Mouse (Mus musculus): ENCODE measurements around the gene Camta1. TPM values are rescaled to one million over a fixed set of nuclear protein-coding genes. Genes with fewer than 3 reads are reported as not detected.
A peak's percentile ranks its signal among the peaks of the same experiment; 100 is the strongest.

Camta1 gene
- polyA plus RNA-seq, 1 experiment: 124 TPM

GRCm38 (mm10) chr4:151140368-151140982 lies 721.2 kb downstream of the Camta1 start:
- peak; percentile 92 to 93 for DNase-seq (ENCODE audit: extremely low spot score in 1 of 2, low spot score in 1 of 2)

- peak; percentile 73 to 93 for DNase-seq (ENCODE audit: extremely low spot score in 1 of 2, low spot score in 1 of 2)
Measured at GRCm38 (mm10) chr4:151139053-151139840, 722.4 kb downstream of the Camta1 start.

- DNase-seq (ENCODE audit: extremely low spot score in 1 of 2, low spot score in 1 of 2): no peak
Measured at GRCm38 (mm10) chr4:151138586-151138985, 723.1 kb downstream of the Camta1 start.

GRCm38 (mm10) chr4:151138135-151138534 lies 723.5 kb downstream of the Camta1 start:
- DNase-seq (ENCODE audit: extremely low spot score in 1 of 2, low spot score in 1 of 2): no peak

GRCm38 (mm10) chr4:151137701-151138100 lies 724.0 kb downstream of the Camta1 start:
- DNase-seq (ENCODE audit: extremely low spot score in 1 of 2, low spot score in 1 of 2): no peak

GRCm38 (mm10) chr4:151135491-151135890 lies 726.2 kb downstream of the Camta1 start:
- no peak for DNase-seq (ENCODE audit: extremely low spot score in 1 of 2, low spot score in 1 of 2)

- no peak for DNase-seq (ENCODE audit: extremely low spot score in 1 of 2, low spot score in 1 of 2)
Measured at GRCm38 (mm10) chr4:151133760-151134159, 727.9 kb downstream of the Camta1 start.

GRCm38 (mm10) chr4:151132493-151132892 lies 729.2 kb downstream of the Camta1 start:
- DNase-seq (ENCODE audit: extremely low spot score in 1 of 2, low spot score in 1 of 2): no peak

- DNase-seq (ENCODE audit: extremely low spot score in 1 of 2, low spot score in 1 of 2): no peak
Measured at GRCm38 (mm10) chr4:151130756-151131490, 730.8 kb downstream of the Camta1 start.

- no peak for DNase-seq (ENCODE audit: extremely low spot score in 1 of 2, low spot score in 1 of 2)
Measured at GRCm38 (mm10) chr4:151129725-151130557, 731.7 kb downstream of the Camta1 start.

GRCm38 (mm10) chr4:151128641-151129541 lies 732.8 kb downstream of the Camta1 start:
- peak; percentile 68 to 84 for DNase-seq (ENCODE audit: extremely low spot score in 1 of 2, low spot score in 1 of 2)

- no peak for DNase-seq (ENCODE audit: extremely low spot score in 1 of 2, low spot score in 1 of 2)
Measured at GRCm38 (mm10) chr4:151127636-151128548, 733.8 kb downstream of the Camta1 start.

GRCm38 (mm10) chr4:151118883-151119282 lies 742.8 kb downstream of the Camta1 start:
- no peak for DNase-seq (ENCODE audit: extremely low spot score in 1 of 2, low spot score in 1 of 2)

- DNase-seq (ENCODE audit: extremely low spot score in 1 of 2, low spot score in 1 of 2): peak in 1 of 2 experiments; percentile 50
Measured at GRCm38 (mm10) chr4:151114574-151114973, 747.1 kb downstream of the Camta1 start.

- no peak for DNase-seq (ENCODE audit: extremely low spot score in 1 of 2, low spot score in 1 of 2)
Measured at GRCm38 (mm10) chr4:151111226-151111625, 750.5 kb downstream of the Camta1 start.

- no peak for DNase-seq (ENCODE audit: extremely low spot score in 1 of 2, low spot score in 1 of 2)
Measured at GRCm38 (mm10) chr4:151108834-151109241, 752.8 kb downstream of the Camta1 start.

GRCm38 (mm10) chr4:151108028-151108771 lies 753.5 kb downstream of the Camta1 start:
- DNase-seq (ENCODE audit: extremely low spot score in 1 of 2, low spot score in 1 of 2): peak; percentile 62 to 90
